Mouse (Mus musculus) hindbrain, postnatal 0 days (tissue): ENCODE results near the gene Nrsn2. TPM values are rescaled to one million over a fixed set of nuclear protein-coding genes. Genes with fewer than 3 reads are reported as not detected.

Experiments
- ATAC-seq: fragments of 200-750 bp; cut with Nextera tagmentation; 2 replicates; pipeline ENCODE4 v1.8.0; 2017; ENCODE audit warnings: mild to moderate bottlenecking, moderate TSS enrichment, moderate library complexity
- DNase-seq: peaks from one replicate; pipeline ENCODE4 v3.0.0-alpha.2; 2015; ENCODE audit warnings: low spot score
- H3K27ac ChIP-seq: fragments of 300-500 bp; sonication (generic); 2 replicates; pipeline ENCODE4 v1.5.1; 2014; ENCODE audit warnings: mild to moderate bottlenecking
- H3K27me3 ChIP-seq: fragments of 300-500 bp; sonication (generic); 2 replicates; pipeline ENCODE4 v1.6.1; 2014; ENCODE audit warnings: low read length, mixed read lengths; ENCODE audit not compliant: insufficient read depth
- H3K36me3 ChIP-seq: fragments of 300-500 bp; sonication (generic); 2 replicates; pipeline ENCODE4 v1.6.1; 2014; ENCODE audit warnings: low read length, mixed read lengths; ENCODE audit not compliant: insufficient read depth
- H3K4me1 ChIP-seq: fragments of 300-500 bp; sonication (generic); 2 replicates; pipeline ENCODE4 v1.6.1; 2014; ENCODE audit warnings: antibody characterized with exemption, low read length, mixed read lengths; ENCODE audit not compliant: insufficient read depth
- H3K4me2 ChIP-seq: fragments of 300-500 bp; sonication (generic); 2 replicates; pipeline ENCODE4 v1.6.1; 2014; ENCODE audit warnings: low read depth, mild to moderate bottlenecking, low read length, moderate library complexity, mixed read lengths
- H3K4me3 ChIP-seq: fragments of 300-500 bp; sonication (generic); 2 replicates; pipeline ENCODE4 v1.5.1; 2014; ENCODE audit warnings: low read length
- H3K9ac ChIP-seq: fragments of 300-500 bp; sonication (generic); replicated peaks from 2 replicates; pipeline ENCODE4 v1.6.1; 2014; ENCODE audit warnings: mild to moderate bottlenecking, low read length, moderate library complexity, mixed read lengths
- H3K9me3 ChIP-seq: fragments of 300-500 bp; sonication (generic); 2 replicates; pipeline ENCODE4 v1.6.1; 2016; ENCODE audit warnings: low read length, mixed read lengths
- CTCF ChIP-seq: IDR thresholded peaks from 2 replicates; pipeline ENCODE4 v1.5.1; 2016; ENCODE audit warnings: antibody characterized with exemption, control low read depth, low read depth
- WGBS: fragments of 180-500 bp; shearing (Covaris S2); extraction: QIAGEN DNeasy Blood & Tissue Kit; methylation state at CpG from one replicate; pipeline ENCODE4 v1.1.7; 2014; 5-methylcytosine and 5-hydroxymethylcytosine counted together
- polyA plus RNA-seq: library from polyadenylated mRNA; unstranded; fragments of >200 nt; fragmentation: Nextera tagmentation; extraction: Ambion mirVana; gene quantifications from 2 replicates; pipeline ENCODE4 v1.2.1, GENCODE M21; 2015
- total RNA-seq: library from RNA; depleted of rRNA; stranded (reverse); fragments of >200 nt; gene quantifications from 2 replicates; pipeline ENCODE4 v1.2.3, GENCODE M21; 2014

Gene Nrsn2
- total and polyA plus RNA-seq, 2 experiments from 2014 or later, result 72.2 to 91.3 TPM

DNA sequence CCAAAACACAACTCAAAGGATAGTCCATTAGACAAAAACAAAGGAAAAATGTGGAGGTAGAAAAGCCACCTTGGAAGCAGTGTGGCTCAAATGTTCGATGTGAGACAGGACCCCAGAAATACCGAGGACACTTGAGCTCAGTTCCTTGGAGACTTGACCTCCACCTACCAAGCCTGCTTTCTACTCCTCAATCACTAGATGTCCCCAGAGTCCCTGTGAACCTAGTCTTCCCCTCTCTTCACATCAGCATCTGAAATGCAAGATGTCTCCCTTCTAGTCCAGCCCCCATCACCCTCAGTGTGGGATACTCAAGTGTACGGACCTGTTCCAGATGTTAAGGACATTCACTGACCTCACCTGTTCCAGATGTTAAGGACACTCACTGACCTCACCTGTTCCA lies 16.3 kb upstream of the Nrsn2 start:
- peak; percentile 82 for TF ChIP-seq CTCF
- Histone ChIP-seq H3K36me3 (no peaks in the 10 kb centered on the region), H3K4me1 (peaks cover 18% of the 10 kb centered on the region; the same call in 1 of the 2 replicates), H3K9ac (no peak overlapping the region), H3K27me3 (no peaks in the 10 kb centered on the region), H3K4me3 (no peak overlapping the region), H3K4me2 (no peak overlapping the region), H3K27ac (no peak overlapping the region), H3K9me3 (no peaks in the 10 kb centered on the region)
- WGBS, result 6% methylated on average over 3 of the region's 3 CpGs
- no peak for ATAC-seq
- peak; percentile 81 for DNase-seq

- no peaks in the 10 kb centered on the region for H3K9me3 ChIP-seq
- H3K27me3 ChIP-seq, result no peaks in the 10 kb centered on the region
- TF ChIP-seq CTCF, result no peak
- DNase-seq (no peak), ATAC-seq (no peak)
- no peak overlapping the region for H3K27ac ChIP-seq
- H3K4me2 ChIP-seq, result no peak overlapping the region
- no peaks in the 10 kb centered on the region for H3K4me1 ChIP-seq
- no peak overlapping the region for H3K9ac ChIP-seq
- H3K4me3 ChIP-seq, result no peak overlapping the region
- WGBS, result 90% methylated on average over 4 of the region's 4 CpGs
- no peaks in the 10 kb centered on the region for H3K36me3 ChIP-seq
Observed at GRCm38 (mm10) chr2:152384191-152384590, 7.8 kb upstream of the Nrsn2 start.

DNA sequence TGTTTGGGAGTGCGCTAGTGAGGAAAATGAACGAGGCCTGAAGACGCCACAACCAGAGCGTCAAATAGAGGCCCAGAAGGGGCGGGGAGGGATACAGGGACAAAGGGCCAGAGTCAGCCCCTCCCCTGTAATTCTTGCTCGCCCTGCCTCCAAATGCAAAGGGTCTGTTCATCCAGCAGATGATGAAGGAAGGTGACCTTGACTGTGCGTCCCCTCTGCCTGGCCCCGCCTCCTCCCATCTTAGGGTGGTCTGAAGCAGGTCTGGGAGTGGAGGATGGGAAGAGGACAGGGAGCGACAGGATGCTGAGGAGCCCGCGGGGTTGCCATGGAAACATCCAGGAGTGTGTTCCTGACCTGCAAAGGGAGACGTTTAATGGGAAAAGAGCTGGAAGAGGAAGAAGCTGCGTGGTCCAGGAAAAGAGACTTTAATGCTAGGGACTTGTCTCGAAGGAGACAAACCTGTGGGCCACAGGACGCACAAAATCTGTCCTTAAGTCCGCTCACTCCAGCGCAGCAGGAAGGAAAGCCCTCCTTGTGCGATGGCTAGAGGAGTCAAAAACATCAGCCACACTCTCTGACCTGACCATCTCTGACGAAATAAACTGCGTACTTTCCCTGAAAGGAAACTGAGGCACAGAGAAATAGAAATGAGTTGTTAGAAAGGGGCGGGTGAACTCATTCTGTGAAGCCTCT lies 640 bp downstream of the Nrsn2 start:
- Histone ChIP-seq H3K36me3 (no peaks in the 10 kb centered on the region), H3K27ac (peak overlapping the region; percentile 83), H3K4me2 (peak overlapping the region; percentile 57), H3K9me3 (no peaks in the 10 kb centered on the region), H3K4me1 (peaks cover 15% of the 10 kb centered on the region), H3K27me3 (no peaks in the 10 kb centered on the region), H3K9ac (peak overlapping the region; percentile 55), H3K4me3 (peak overlapping the region; percentile 35)
- WGBS, result 2% methylated on average over 21 of the region's 21 CpGs
- TF ChIP-seq CTCF, result no peak
- peak; percentile 83 for ATAC-seq
- DNase-seq, result peak; percentile 83

DNA sequence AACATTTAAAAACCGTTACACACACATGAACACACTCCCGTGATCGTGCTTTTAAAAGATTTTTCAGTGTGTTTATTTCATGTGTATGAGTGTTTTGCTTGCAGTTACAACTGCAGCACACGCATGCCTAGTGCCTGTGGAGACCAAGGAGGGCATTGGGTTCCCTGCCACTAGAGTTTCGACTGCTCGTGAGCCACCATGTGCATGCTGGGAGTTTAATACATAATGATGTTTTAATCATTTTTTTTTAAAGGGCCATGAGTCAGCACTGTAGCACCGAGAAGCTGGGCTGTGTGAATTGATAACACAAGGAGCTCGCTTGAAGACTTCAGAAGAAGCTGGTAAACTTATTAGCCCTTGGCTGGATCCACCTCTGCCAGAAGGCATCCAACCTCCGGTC lies 2.9 kb downstream of the Nrsn2 start:
- Histone ChIP-seq H3K9ac (no peak overlapping the region), H3K4me1 (peaks cover 15% of the 10 kb centered on the region), H3K27ac (no peak overlapping the region), H3K36me3 (no peaks in the 10 kb centered on the region), H3K4me2 (no peak overlapping the region), H3K9me3 (no peaks in the 10 kb centered on the region), H3K27me3 (no peaks in the 10 kb centered on the region), H3K4me3 (no peak overlapping the region)
- no peak for ATAC-seq
- no peak for TF ChIP-seq CTCF
- WGBS, result 72% methylated on average over 9 of the region's 9 CpGs
- peak; percentile 22 for DNase-seq

DNA sequence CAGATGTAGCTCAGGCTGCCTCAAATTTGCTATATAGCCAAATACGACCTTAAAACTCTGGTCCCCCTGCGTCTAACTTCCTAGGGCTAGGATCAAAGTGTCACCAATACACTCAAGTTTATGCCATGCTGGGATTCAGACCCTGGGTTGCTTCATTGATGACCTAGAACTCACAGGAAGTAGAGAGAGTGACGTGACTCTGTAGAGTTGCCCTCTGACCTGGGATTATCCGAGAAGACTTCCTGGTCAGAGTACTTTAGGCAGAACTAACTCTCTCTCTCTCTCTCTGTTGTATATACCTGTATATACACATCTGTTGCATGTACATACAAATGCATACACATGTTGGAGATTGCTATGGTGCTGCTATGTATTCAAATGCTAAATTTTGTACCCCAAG lies 3.8 kb downstream of the Nrsn2 start:
- Histone ChIP-seq H3K4me3 (no peak overlapping the region), H3K36me3 (no peaks in the 10 kb centered on the region), H3K9ac (no peak overlapping the region), H3K4me2 (no peak overlapping the region), H3K27ac (no peak overlapping the region), H3K9me3 (no peaks in the 10 kb centered on the region), H3K27me3 (no peaks in the 10 kb centered on the region), H3K4me1 (peaks cover 15% of the 10 kb centered on the region)
- ATAC-seq (no peak), DNase-seq (no peak)
- WGBS, result 77% methylated on average over 4 of the region's 4 CpGs
- TF ChIP-seq CTCF, result no peak

DNA sequence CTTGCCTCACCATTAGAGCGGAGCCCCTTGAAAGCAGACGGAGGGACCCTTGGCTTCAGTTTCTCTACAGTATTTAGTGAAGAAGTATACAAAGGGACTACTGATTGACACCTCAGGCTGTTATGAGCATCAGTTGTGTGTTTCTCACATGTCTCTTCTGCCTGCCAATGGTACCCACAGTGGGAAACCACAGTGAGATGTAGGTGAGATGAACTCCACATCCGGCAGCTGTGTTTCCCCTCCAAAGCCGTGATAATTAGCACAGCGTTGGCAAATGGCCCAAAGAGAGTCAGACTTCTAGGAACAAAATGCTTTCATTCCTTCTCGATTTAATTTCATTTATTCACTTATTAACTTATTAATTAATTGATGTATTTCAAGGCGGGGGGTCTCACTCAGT lies 4.3 kb downstream of the Nrsn2 start:
- no peak for DNase-seq

DNA sequence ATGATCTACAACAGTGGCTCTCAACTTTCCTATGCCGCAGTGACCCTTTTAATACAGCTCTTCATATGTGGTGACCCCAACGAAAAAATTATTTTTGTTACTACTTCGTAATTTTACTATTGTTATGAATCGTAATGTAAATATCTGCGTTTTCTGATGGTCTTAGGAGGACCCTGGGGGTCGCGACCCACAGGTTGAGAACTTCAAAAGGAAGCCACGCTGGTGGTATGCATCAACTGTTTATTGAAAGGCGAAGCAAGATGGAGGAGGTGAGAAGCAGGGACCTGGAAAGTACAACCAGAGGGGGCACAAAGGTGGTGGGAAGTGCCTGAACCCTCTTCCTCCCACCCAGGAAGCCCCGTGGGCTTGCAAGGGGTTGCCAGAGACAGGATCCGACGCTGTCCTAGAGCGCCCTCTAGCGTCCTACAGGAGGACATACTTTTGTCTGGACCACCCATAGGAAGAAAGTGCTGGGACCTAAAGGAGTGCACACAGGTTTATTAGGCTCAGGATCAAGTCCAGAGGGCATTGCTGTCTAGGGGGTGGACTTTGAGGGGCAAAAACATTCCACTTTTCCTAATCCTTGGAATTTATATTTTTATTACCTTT lies 7.8 kb downstream of the Nrsn2 start:
- peak; percentile 83 for DNase-seq
- no peaks in the 10 kb centered on the region for H3K36me3 ChIP-seq
- H3K4me1 ChIP-seq, result no peaks in the 10 kb centered on the region
- H3K27me3 ChIP-seq, result no peaks in the 10 kb centered on the region
- ATAC-seq, result peak; percentile 54
- WGBS, result 27% methylated on average over 14 of the region's 14 CpGs
- no peak overlapping the region for H3K27ac ChIP-seq
- no peak overlapping the region for H3K9ac ChIP-seq
- H3K9me3 ChIP-seq, result no peaks in the 10 kb centered on the region
- no peak overlapping the region for H3K4me2 ChIP-seq
- peak; percentile 91 for TF ChIP-seq CTCF
- no peak overlapping the region for H3K4me3 ChIP-seq

More for the DNA sequence above, 4.3 kb downstream of the Nrsn2 start:
- no peak for ATAC-seq
- no peaks in the 10 kb centered on the region for H3K36me3 ChIP-seq
- H3K9ac ChIP-seq, result no peak overlapping the region
- TF ChIP-seq CTCF, result no peak
- no peak overlapping the region for H3K27ac ChIP-seq
- no peak overlapping the region for H3K4me2 ChIP-seq
- peaks cover 15% of the 10 kb centered on the region for H3K4me1 ChIP-seq
- no peak overlapping the region for H3K4me3 ChIP-seq
- WGBS, result 64% methylated on average over 7 of the region's 7 CpGs
- H3K9me3 ChIP-seq, result no peaks in the 10 kb centered on the region
- H3K27me3 ChIP-seq, result no peaks in the 10 kb centered on the region
